Mouse (Mus musculus) left cerebral cortex, postnatal 25 days (tissue): ENCODE measurements at regions not wholly inside any gene's neighbourhood (a gene's known extent, or its start where the extent isn't known, plus 50 kb on each side); places are given as distances from the start of the nearest gene placed in this dataset.

ENCODE experiments used
- DNase-seq, 2 experiments: peaks; one replicate each; pipeline ENCODE4 v3.0.0; 2022; ENCODE audit warnings: low spot score in 2 of 2, mixed read lengths in 1 of 2
- intact Hi-C: fragments of 180-260 bp; cut with DNase I; formaldehyde crosslinking; loops from one replicate; pipeline ENCODE4 v1.15.1; 2025

- intact Hi-C loops: no loop called here
- no peak for DNase-seq
Measured at GRCm38 (mm10) chr10:67689944-67690670, 141.4 kb upstream of the Ado start.

- intact Hi-C loops: no loop called here
- DNase-seq: no peak
Measured at GRCm38 (mm10) chr10:67679382-67679781, 130.6 kb upstream of the Ado start.

- intact Hi-C loops: no loop called here
- no peak for DNase-seq
Measured at GRCm38 (mm10) chr10:67673450-67673849, 124.7 kb upstream of the Ado start.

- intact Hi-C loops: no loop called here
- DNase-seq: no peak
Measured at GRCm38 (mm10) chr10:67672281-67672680, 123.5 kb upstream of the Ado start.

GRCm38 (mm10) chr10:67669066-67669465 lies 120.3 kb upstream of the Ado start:
- intact Hi-C loops: no loop called here

GRCm38 (mm10) chr10:67663028-67663427 lies 114.3 kb upstream of the Ado start:
- no peak for DNase-seq
- intact Hi-C loops: no loop called here

More at GRCm38 (mm10) chr10:67669066-67669465, 120.3 kb upstream of the Ado start:
- DNase-seq: no peak

- intact Hi-C loops: no loop called here
- peak in 1 of 2 experiments; percentile 16 for DNase-seq
Measured at GRCm38 (mm10) chr10:67661666-67662065, 112.9 kb upstream of the Ado start.

GRCm38 (mm10) chr10:67658005-67658545 lies 109.3 kb upstream of the Ado start:
- intact Hi-C loops: no loop called here
- DNase-seq: no peak

- intact Hi-C loops: no loop called here
- no peak for DNase-seq
Measured at GRCm38 (mm10) chr10:67657305-67657704, 108.5 kb upstream of the Ado start.

GRCm38 (mm10) chr10:67654518-67654917 lies 105.8 kb upstream of the Ado start:
- intact Hi-C loops: no loop called here
- DNase-seq: no peak

- DNase-seq: no peak
- intact Hi-C loops: no loop called here
Measured at GRCm38 (mm10) chr10:67652300-67652699, 103.5 kb upstream of the Ado start.

GRCm38 (mm10) chr10:67651386-67651785 lies 102.6 kb upstream of the Ado start:
- intact Hi-C loops: no loop called here
- no peak for DNase-seq

- no peak for DNase-seq
- intact Hi-C loops: no loop called here
Measured at GRCm38 (mm10) chr10:67647777-67648727, 99.3 kb upstream of the Ado start.

- intact Hi-C loops: no loop called here
Measured at GRCm38 (mm10) chr10:67646659-67647559, 98.2 kb upstream of the Ado start.

GRCm38 (mm10) chr10:67645821-67646220 lies 97.1 kb upstream of the Ado start:
- intact Hi-C loops: no loop called here
- no peak for DNase-seq

More at GRCm38 (mm10) chr10:67646659-67647559, 98.2 kb upstream of the Ado start:
- peak; percentile 9 to 20 for DNase-seq

- intact Hi-C loops: no loop called here
- no peak for DNase-seq
Measured at GRCm38 (mm10) chr10:67644280-67644679, 95.5 kb upstream of the Ado start.

GRCm38 (mm10) chr10:67643685-67644084 lies 94.9 kb upstream of the Ado start:
- intact Hi-C loops: no loop called here
- peak in 1 of 2 experiments; percentile 16 for DNase-seq

GRCm38 (mm10) chr10:67637339-67637738 lies 88.6 kb upstream of the Ado start:
- DNase-seq: no peak
- intact Hi-C loops: no loop called here

- no peak for DNase-seq
- intact Hi-C loops: no loop called here
Measured at GRCm38 (mm10) chr10:67636569-67636968, 87.8 kb upstream of the Ado start.
